26 mouse cellular contexts compared by ENCODE assay signal in genomic region chr16:26532287-26532686, GRCm38 (mm10). TPM values are rescaled to one million over a fixed set of nuclear protein-coding genes. Genes with fewer than 3 reads are reported as not detected.
DNase-seq lines count a peak whose midpoint lies in the region; ATAC-seq and TF ChIP-seq lines count a peak whose summit lies in the region.
"Had no signal": no experiment of that assay in that cellular context is flagged by ENCODE, and none has a peak within 500 bp of the region (broad histone marks: within the 10 kb centered on the region; RNA-seq: fewer than 3 reads in every experiment).

No protein-coding gene starts in this region.

- no peaks in the 10 kb centered on the region for H3K36me3 ChIP-seq in forebrain, embryonic 14.5 days (ENCODE audit: control insufficient read depth, insufficient read depth, low read length)
- no peaks in the 10 kb centered on the region for H3K36me3 ChIP-seq in forebrain, embryonic 16.5 days (ENCODE audit: control insufficient read depth, insufficient read depth)
- H3K36me3 ChIP-seq in midbrain, postnatal 0 days (ENCODE audit: insufficient read depth, low read length): no peaks in the 10 kb centered on the region
- no peaks in the 10 kb centered on the region for H3K36me3 ChIP-seq in midbrain, embryonic 14.5 days (ENCODE audit: control insufficient read depth, insufficient read depth, low read length)
- H3K36me3 ChIP-seq: embryonic facial prominence, embryonic 10.5 days; forebrain, embryonic 15.5 days; heart, embryonic 12.5 days; hindbrain, embryonic 15.5 days had no signal

- no peak overlapping the region for H3K9ac ChIP-seq in forebrain, embryonic 14.5 days (ENCODE audit: low read length)
- no peak overlapping the region for H3K9ac ChIP-seq in forebrain, embryonic 16.5 days (replicated peaks; ENCODE audit: low read depth, low read length)
- H3K9ac ChIP-seq in midbrain, postnatal 0 days (replicated peaks; ENCODE audit: low read length, poor library complexity, severe bottlenecking): no peak overlapping the region
- no peak overlapping the region for H3K9ac ChIP-seq in midbrain, embryonic 14.5 days (replicated peaks; ENCODE audit: low read length)
- H3K9ac ChIP-seq: forebrain, embryonic 15.5 days; heart, embryonic 12.5 days; hindbrain, embryonic 15.5 days had no signal

- no peak overlapping the region for H3K4me2 ChIP-seq in forebrain, embryonic 14.5 days (ENCODE audit: low read length)
- no peak overlapping the region for H3K4me2 ChIP-seq in forebrain, embryonic 16.5 days (ENCODE audit: low read length)
- H3K4me2 ChIP-seq in midbrain, postnatal 0 days (ENCODE audit: low read depth, low read length, poor library complexity, severe bottlenecking): no peak overlapping the region
- no peak overlapping the region for H3K4me2 ChIP-seq in midbrain, embryonic 14.5 days (ENCODE audit: low read length)
- H3K4me2 ChIP-seq: forebrain, embryonic 15.5 days; heart, embryonic 12.5 days; hindbrain, embryonic 15.5 days had no signal

- no peaks in the 10 kb centered on the region for H3K27me3 ChIP-seq in forebrain, embryonic 14.5 days (replicated peaks; ENCODE audit: control insufficient read depth, insufficient read depth, low read length)
- H3K27me3 ChIP-seq in forebrain, embryonic 16.5 days (replicated peaks; ENCODE audit: control insufficient read depth, insufficient read depth, low read length): no peaks in the 10 kb centered on the region
- H3K27me3 ChIP-seq in midbrain, postnatal 0 days (ENCODE audit: insufficient read depth, low read length): no peaks in the 10 kb centered on the region
- no peaks in the 10 kb centered on the region for H3K27me3 ChIP-seq in midbrain, embryonic 14.5 days (ENCODE audit: control insufficient read depth, insufficient read depth, low read length)
- H3K27me3 ChIP-seq: forebrain, embryonic 15.5 days; heart, embryonic 12.5 days; hindbrain, embryonic 15.5 days had no signal

- peaks cover 11% of the 10 kb centered on the region for H3K4me1 ChIP-seq in forebrain, embryonic 14.5 days (ENCODE audit: control insufficient read depth, insufficient read depth, low read length)
- peaks cover 6% of the 10 kb centered on the region for H3K4me1 ChIP-seq in forebrain, embryonic 16.5 days (replicated peaks; ENCODE audit: control insufficient read depth, insufficient read depth, low read length)
- no peaks in the 10 kb centered on the region for H3K4me1 ChIP-seq in midbrain, postnatal 0 days (ENCODE audit: insufficient read depth, low read length)
- H3K4me1 ChIP-seq in midbrain, embryonic 14.5 days (ENCODE audit: control insufficient read depth, insufficient read depth, low read length): peaks cover 10% of the 10 kb centered on the region
- H3K4me1 ChIP-seq: heart, embryonic 12.5 days had no signal

- H3K4me3 ChIP-seq in forebrain, embryonic 14.5 days (ENCODE audit: low read depth, low read length): no peak overlapping the region
- H3K4me3 ChIP-seq in forebrain, embryonic 16.5 days (replicated peaks; ENCODE audit: low read length): no peak overlapping the region
- no peak overlapping the region for H3K4me3 ChIP-seq in midbrain, postnatal 0 days (ENCODE audit: low read depth, low read length)
- H3K4me3 ChIP-seq in midbrain, embryonic 14.5 days (replicated peaks; ENCODE audit: low read depth, low read length): no peak overlapping the region
- H3K4me3 ChIP-seq: embryonic facial prominence, embryonic 10.5 days; forebrain, embryonic 15.5 days; gastrocnemius, adult 2 months; heart, embryonic 12.5 days; hindbrain, embryonic 15.5 days had no signal

- no peaks in the 10 kb centered on the region for H3K9me3 ChIP-seq in forebrain, embryonic 14.5 days (replicated peaks; ENCODE audit: control insufficient read depth, low read length)
- H3K9me3 ChIP-seq in forebrain, embryonic 16.5 days (ENCODE audit: control insufficient read depth, low read length): no peaks in the 10 kb centered on the region
- no peaks in the 10 kb centered on the region for H3K9me3 ChIP-seq in midbrain, postnatal 0 days (ENCODE audit: low read length)
- no peaks in the 10 kb centered on the region for H3K9me3 ChIP-seq in midbrain, embryonic 14.5 days (ENCODE audit: control insufficient read depth, low read length)
- H3K9me3 ChIP-seq: embryonic facial prominence, embryonic 10.5 days; forebrain, embryonic 15.5 days; heart, embryonic 12.5 days; hindbrain, embryonic 15.5 days had no signal

- TF ChIP-seq CTCF in midbrain, postnatal 0 days (IDR thresholded peaks at IDR 0.05): peak; percentile 41

- H3K27ac ChIP-seq in forebrain, embryonic 14.5 days (ENCODE audit: low read depth, low read length): no peak overlapping the region
- H3K27ac ChIP-seq in forebrain, embryonic 16.5 days (ENCODE audit: low read length): no peak overlapping the region
- H3K27ac ChIP-seq in midbrain, postnatal 0 days (ENCODE audit: low read depth, low read length): no peak overlapping the region
- H3K27ac ChIP-seq in midbrain, embryonic 14.5 days (replicated peaks; ENCODE audit: low read depth, low read length): no peak overlapping the region
- H3K27ac ChIP-seq: embryonic facial prominence, embryonic 10.5 days; forebrain, embryonic 15.5 days; gastrocnemius, adult 2 months; hindbrain, embryonic 15.5 days had no signal

- peak; percentile 48 for DNase-seq in forebrain, embryonic 14.5 days (ENCODE audit: low spot score)
- peak; percentile 51 for DNase-seq in kidney, adult 9 months
- no peak for DNase-seq in kidney, postnatal 14 days
- peak; percentile 37 for DNase-seq in midbrain, postnatal 0 days (ENCODE audit: low spot score)
- no peak for DNase-seq in midbrain, embryonic 14.5 days
- no peak for DNase-seq in adrenal gland, postnatal 25 days
- DNase-seq: adrenal gland, postnatal 10 days; B cell, adult 2 months; cerebellum, adult 2 months; cerebellum, postnatal 10 days; gastrocnemius, adult 2 months; gastrocnemius, postnatal 25 days had no signal

- ATAC-seq in forebrain, embryonic 14.5 days: no peak
- ATAC-seq in forebrain, embryonic 16.5 days: no peak
- ATAC-seq in midbrain, postnatal 0 days (ENCODE audit: low FRiP score): no peak
- ATAC-seq in midbrain, embryonic 14.5 days (ENCODE audit: low FRiP score, low TSS enrichment): no peak
- ATAC-seq: CD4-positive, CD25-positive, alpha-beta regulatory T cell, adult 4 months; forebrain, embryonic 15.5 days; inflammation-experienced regulatory T-cells, adult 6 months had no signal

- 85% methylated on average over 1 of the region's 1 CpGs for WGBS in forebrain, embryonic 14.5 days
- 84% methylated on average over 1 of the region's 1 CpGs for WGBS in forebrain, embryonic 16.5 days
- 82% methylated on average over 1 of the region's 1 CpGs for WGBS in midbrain, postnatal 0 days
- WGBS in midbrain, embryonic 14.5 days: 92% methylated on average over 1 of the region's 1 CpGs

RNA-seq across cellular contexts. Expression of gene Tmem207, which starts 5.7 kb away (rescaled TPM):
- polyA plus RNA-seq in forebrain, embryonic 14.5 days (2014; fragmentation: Nextera tagmentation; extraction: Ambion mirVana): not detected in 2 replicates
- polyA plus RNA-seq in forebrain, embryonic 16.5 days (2015; fragmentation: Nextera tagmentation; extraction: Ambion mirVana): not detected in 2 replicates
- 0.93 TPM in 1 of 2 replicates, not detected in the other for total RNA-seq in midbrain, postnatal 0 days (2014; rRNA removed)
- polyA plus RNA-seq in midbrain, postnatal 0 days (2015; fragmentation: Nextera tagmentation; extraction: Ambion mirVana): 0.07 TPM in 1 of 2 replicates, not detected in the other
- polyA plus RNA-seq in midbrain, embryonic 14.5 days (2014; fragmentation: Nextera tagmentation; extraction: Ambion mirVana): 0.20 TPM in 2 replicates
- 0.30 TPM in 1 of 2 replicates, not detected in the other for total RNA-seq in adrenal gland, postnatal 25 days (2021)
- total RNA-seq: adrenal gland, postnatal 10 days; gastrocnemius, adult 2 months; gastrocnemius, postnatal 25 days; granulocyte monocyte progenitor cell, adult 5-6 weeks; heart, adult 8-10 months; heart, postnatal 25 days; MEL had no signal
- polyA plus RNA-seq: CD4-positive, CD25-positive, alpha-beta regulatory T cell, adult 4 months; cerebellum, adult 2 months; embryonic facial prominence, embryonic 10.5 days; embryonic facial prominence, embryonic 14.5 days; forebrain, embryonic 15.5 days; heart, embryonic 12.5 days; heart, embryonic 16.5 days; hindbrain, embryonic 11.5 days; inflammation-experienced regulatory T-cells, adult 6 months had no signal

RNA-seq across cellular contexts. Expression of gene Il1rap, which starts 49.2 kb away (rescaled TPM):
- 3.7 and 5.1 TPM in 2 replicates for polyA plus RNA-seq in forebrain, embryonic 14.5 days (2014; fragmentation: Nextera tagmentation; extraction: Ambion mirVana)
- 5.2 and 5.5 TPM in 2 replicates for polyA plus RNA-seq in forebrain, embryonic 16.5 days (2015; fragmentation: Nextera tagmentation; extraction: Ambion mirVana)
- 10.5 and 13.9 TPM in 2 replicates for total RNA-seq in midbrain, postnatal 0 days (2014; rRNA removed)
- 7.9 and 8.2 TPM in 2 replicates for polyA plus RNA-seq in midbrain, postnatal 0 days (2015; fragmentation: Nextera tagmentation; extraction: Ambion mirVana)
- 6.1 and 8.5 TPM in 2 replicates for polyA plus RNA-seq in midbrain, embryonic 14.5 days (2014; fragmentation: Nextera tagmentation; extraction: Ambion mirVana)
- total RNA-seq in adrenal gland, postnatal 25 days (2021): 11.6 and 16.9 TPM in 2 replicates

Comparison
In these comparisons a context has a peak if more than half of its experiments do, and no peak if none do; other contexts are left out.
1. DNase-seq: peak in forebrain, embryonic 14.5 days (single experiment), kidney, adult 9 months (single experiment) and midbrain, postnatal 0 days (single experiment); none in kidney, postnatal 14 days (single experiment), midbrain, embryonic 14.5 days (single experiment) and adrenal gland, postnatal 25 days (single experiment).